Mouse (Mus musculus) limb, embryonic 13.5 days (tissue): ENCODE measurements around the gene Crmp1. TPM values are rescaled to one million over a fixed set of nuclear protein-coding genes. Genes with fewer than 3 reads are reported as not detected.

ENCODE experiments used
- ATAC-seq: fragments of 200-750 bp; cut with Nextera tagmentation; 2 replicates; pipeline ENCODE4 v1.8.0; 2017; ENCODE audit warnings: low read depth, moderate number of reproducible peaks, moderate TSS enrichment; ENCODE audit not compliant: low FRiP score
- H3K27ac ChIP-seq: fragments of 300-500 bp; sonication (generic); 2 replicates; pipeline ENCODE4 v1.5.1; 2015; ENCODE audit warnings: inconsistent platforms, mild to moderate bottlenecking, moderate library complexity
- H3K27me3 ChIP-seq: fragments of 300-500 bp; sonication (generic); 2 replicates; pipeline ENCODE4 v1.6.1; 2015; ENCODE audit warnings: mild to moderate bottlenecking, inconsistent platforms
- H3K36me3 ChIP-seq: fragments of 300-500 bp; sonication (generic); 2 replicates; pipeline ENCODE4 v1.6.1; 2015; ENCODE audit warnings: inconsistent platforms, mild to moderate bottlenecking, moderate library complexity
- H3K4me1 ChIP-seq: fragments of 300-500 bp; sonication (generic); 2 replicates; pipeline ENCODE4 v1.6.1; 2015; ENCODE audit warnings: inconsistent platforms
- H3K4me2 ChIP-seq: fragments of 300-500 bp; sonication (generic); replicated peaks from 2 replicates; pipeline ENCODE4 v1.6.1; 2015; ENCODE audit warnings: inconsistent platforms, mild to moderate bottlenecking, moderate library complexity
- H3K4me3 ChIP-seq: fragments of 300-500 bp; sonication (generic); 2 replicates; pipeline ENCODE4 v1.5.1; 2015; ENCODE audit warnings: moderate library complexity, mild to moderate bottlenecking, inconsistent platforms
- H3K9ac ChIP-seq: fragments of 300-500 bp; sonication (generic); 2 replicates; pipeline ENCODE4 v1.6.1; 2015; ENCODE audit warnings: mild to moderate bottlenecking, inconsistent platforms
- H3K9me3 ChIP-seq: fragments of 300-500 bp; sonication (generic); 2 replicates; pipeline ENCODE4 v1.6.1; 2016; ENCODE audit warnings: inconsistent platforms
- WGBS: fragments of 180-500 bp; shearing (Covaris S2); methylation state at CpG from one replicate; pipeline ENCODE4 v1.1.7; 2015; 5-methylcytosine and 5-hydroxymethylcytosine counted together
- polyA plus RNA-seq: library from polyadenylated mRNA; unstranded; fragments of >200 nt; fragmentation: Nextera tagmentation; extraction: Ambion mirVana; gene quantifications from 2 replicates; pipeline ENCODE4 v1.2.1, GENCODE M21; 2015

Gene Crmp1
- polyA plus RNA-seq: 14.5 and 15.7 TPM in 2 replicates

GRCm38 (mm10) chr5:37241651-37242151 is at the start of gene Crmp1:
Gene Crmp1, plus strand, starts transcription at chr5:37241940.
- no peak within 1 kb of the TSS for H3K27ac ChIP-seq
- 0 out of 2 replicates have a peak, but pooled peaks have one; percentile 38 for ATAC-seq
- WGBS: 3% methylated on average over 32 of the region's 56 CpGs
- H3K4me3 ChIP-seq: peak within 1 kb of the TSS; percentile 45
- 0 out of 2 replicates have a peak within 1 kb of the TSS, but pooled peaks have one; percentile 19 for H3K9ac ChIP-seq
- H3K4me2 ChIP-seq: peak within 1 kb of the TSS; percentile 75
- H3K36me3 ChIP-seq: no peaks in the 10 kb centered on the region
- H3K27me3 ChIP-seq: peaks cover 82% of the 10 kb centered on the region
- peaks cover 35% of the 10 kb centered on the region for H3K4me1 ChIP-seq
- H3K9me3 ChIP-seq: no peaks in the 10 kb centered on the region

- no peak for ATAC-seq
- H3K4me1 ChIP-seq: peaks cover 35% of the 10 kb centered on the region
- WGBS: 82% methylated on average over 8 of the region's 8 CpGs
Observed at GRCm38 (mm10) chr5:37196196-37196595, 45.5 kb upstream of the Crmp1 start.

GRCm38 (mm10) chr5:37196666-37197250 is 45.0 kb upstream of the Crmp1 start:
- Histone ChIP-seq H3K36me3 (no peaks in the 10 kb centered on the region), H3K27me3 (peaks cover 24% of the 10 kb centered on the region), H3K9me3 (no peaks in the 10 kb centered on the region), H3K4me2 (peak overlapping the region; percentile 12; the same call in 1 of the 2 replicates), H3K4me1 (peaks cover 35% of the 10 kb centered on the region), H3K9ac (no peak overlapping the region), H3K4me3 (no peak overlapping the region), H3K27ac (no peak overlapping the region)
- ATAC-seq: no peak
- 20% methylated on average over 10 of the region's 10 CpGs for WGBS

More at GRCm38 (mm10) chr5:37196196-37196595, 45.5 kb upstream of the Crmp1 start:
- H3K36me3 ChIP-seq: no peaks in the 10 kb centered on the region
- H3K27ac ChIP-seq: no peak overlapping the region
- H3K4me2 ChIP-seq: no peak overlapping the region
- no peaks in the 10 kb centered on the region for H3K9me3 ChIP-seq
- no peak overlapping the region for H3K9ac ChIP-seq
- H3K27me3 ChIP-seq: peaks cover 24% of the 10 kb centered on the region
- no peak overlapping the region for H3K4me3 ChIP-seq

- H3K9me3 ChIP-seq: no peaks in the 10 kb centered on the region
- H3K4me3 ChIP-seq: no peak overlapping the region
- H3K36me3 ChIP-seq: no peaks in the 10 kb centered on the region
- ATAC-seq: no peak
- H3K4me1 ChIP-seq: peaks cover 35% of the 10 kb centered on the region
- WGBS: 60% methylated on average over 3 of the region's 3 CpGs
- no peak overlapping the region for H3K27ac ChIP-seq
- no peak overlapping the region; the same call in 1 of the 2 replicates for H3K4me2 ChIP-seq
- H3K9ac ChIP-seq: no peak overlapping the region
- H3K27me3 ChIP-seq: peaks cover 24% of the 10 kb centered on the region
Observed at GRCm38 (mm10) chr5:37197423-37197822, 44.3 kb upstream of the Crmp1 start.

GRCm38 (mm10) chr5:37198011-37198688 is 43.6 kb upstream of the Crmp1 start:
- Histone ChIP-seq H3K4me1 (peaks cover 35% of the 10 kb centered on the region), H3K27ac (peak overlapping the region; percentile 12; the same call in 1 of the 2 replicates), H3K36me3 (no peaks in the 10 kb centered on the region), H3K4me2 (0 out of 2 replicates have a peak overlapping the region, but pooled peaks have one; percentile 2), H3K27me3 (peaks cover 24% of the 10 kb centered on the region), H3K4me3 (no peak overlapping the region), H3K9ac (no peak overlapping the region), H3K9me3 (no peaks in the 10 kb centered on the region)
- 13% methylated on average over 2 of the region's 2 CpGs for WGBS
- peak; percentile 62 for ATAC-seq

- 20% methylated on average over 1 of the region's 1 CpGs for WGBS
- peaks cover 23% of the 10 kb centered on the region for H3K4me1 ChIP-seq
- no peaks in the 10 kb centered on the region for H3K36me3 ChIP-seq
- H3K27ac ChIP-seq: no peak overlapping the region
- ATAC-seq: no peak
- no peak overlapping the region for H3K4me3 ChIP-seq
- H3K9me3 ChIP-seq: no peaks in the 10 kb centered on the region
- H3K27me3 ChIP-seq: peaks cover 18% of the 10 kb centered on the region
- no peak overlapping the region for H3K9ac ChIP-seq
- H3K4me2 ChIP-seq: no peak overlapping the region
Observed at GRCm38 (mm10) chr5:37202285-37202684, 39.5 kb upstream of the Crmp1 start.

- no peak overlapping the region for H3K4me2 ChIP-seq
- H3K36me3 ChIP-seq: no peaks in the 10 kb centered on the region
- peaks cover 15% of the 10 kb centered on the region for H3K27me3 ChIP-seq
- 0 out of 2 replicates have a peak, but pooled peaks cover 6% of the 10 kb centered on the region for H3K9me3 ChIP-seq
- H3K27ac ChIP-seq: no peak overlapping the region
- 0 out of 2 replicates have a peak, but pooled peaks cover 2% of the 10 kb centered on the region for H3K4me1 ChIP-seq
- no peak for ATAC-seq
- no peak overlapping the region for H3K4me3 ChIP-seq
- WGBS: 86% methylated on average over 7 of the region's 7 CpGs
- H3K9ac ChIP-seq: no peak overlapping the region
Observed at GRCm38 (mm10) chr5:37204886-37205285, 36.9 kb upstream of the Crmp1 start.

- ATAC-seq: no peak
- 90% methylated on average over 1 of the region's 1 CpGs for WGBS
- 0 out of 2 replicates have a peak, but pooled peaks cover 6% of the 10 kb centered on the region for H3K9me3 ChIP-seq
- H3K4me1 ChIP-seq: 0 out of 2 replicates have a peak, but pooled peaks cover 2% of the 10 kb centered on the region
- no peak overlapping the region for H3K4me2 ChIP-seq
- H3K27ac ChIP-seq: no peak overlapping the region
- H3K27me3 ChIP-seq: peaks cover 13% of the 10 kb centered on the region
- no peak overlapping the region for H3K4me3 ChIP-seq
- no peak overlapping the region for H3K9ac ChIP-seq
- H3K36me3 ChIP-seq: no peaks in the 10 kb centered on the region
Observed at GRCm38 (mm10) chr5:37205420-37205819, 36.3 kb upstream of the Crmp1 start.

GRCm38 (mm10) chr5:37206364-37206763 is 35.4 kb upstream of the Crmp1 start:
- peaks cover 13% of the 10 kb centered on the region for H3K27me3 ChIP-seq
- ATAC-seq: no peak
- 70% methylated on average over 2 of the region's 2 CpGs for WGBS

GRCm38 (mm10) chr5:37212938-37213708 is 28.6 kb upstream of the Crmp1 start:
- Histone ChIP-seq H3K9me3 (0 out of 2 replicates have a peak, but pooled peaks cover 5% of the 10 kb centered on the region), H3K4me2 (no peak overlapping the region), H3K27ac (no peak overlapping the region), H3K9ac (no peak overlapping the region), H3K4me1 (0 out of 2 replicates have a peak, but pooled peaks cover 2% of the 10 kb centered on the region), H3K27me3 (peaks cover 9% of the 10 kb centered on the region; the same call in 1 of the 2 replicates), H3K4me3 (no peak overlapping the region), H3K36me3 (no peaks in the 10 kb centered on the region)
- WGBS: 80% methylated on average over 9 of the region's 9 CpGs
- ATAC-seq: no peak

More at GRCm38 (mm10) chr5:37206364-37206763, 35.4 kb upstream of the Crmp1 start:
- Histone ChIP-seq H3K4me3 (no peak overlapping the region), H3K27ac (no peak overlapping the region), H3K9ac (no peak overlapping the region), H3K4me1 (0 out of 2 replicates have a peak, but pooled peaks cover 2% of the 10 kb centered on the region), H3K36me3 (no peaks in the 10 kb centered on the region), H3K4me2 (no peak overlapping the region), H3K9me3 (0 out of 2 replicates have a peak, but pooled peaks cover 6% of the 10 kb centered on the region)

- no peak for ATAC-seq
- Histone ChIP-seq H3K36me3 (no peaks in the 10 kb centered on the region), H3K9ac (no peak overlapping the region), H3K9me3 (no peaks in the 10 kb centered on the region), H3K4me3 (no peak overlapping the region), H3K27ac (no peak overlapping the region), H3K4me2 (no peak overlapping the region), H3K27me3 (peaks cover 9% of the 10 kb centered on the region; the same call in 1 of the 2 replicates), H3K4me1 (0 out of 2 replicates have a peak, but pooled peaks cover 2% of the 10 kb centered on the region)
- WGBS: 73% methylated on average over 4 of the region's 4 CpGs
Observed at GRCm38 (mm10) chr5:37213709-37214103, 28.0 kb upstream of the Crmp1 start.
